Mouse (Mus musculus): ENCODE results near the gene Dzank1.

- TF ChIP-seq CTCF (IDR thresholded peaks at IDR 0.05; ENCODE audit: extremely low read depth, insufficient read depth, insufficient read length, insufficient replicate concordance), result no peak
- no peak for TF ChIP-seq POLR2A (IDR thresholded peaks at IDR 0.05; ENCODE audit: low read depth, low read length)
These were observed 76.8 kb downstream of the Dzank1 start for GRCm38 (mm10) chr2:144450378-144450777.

Measured in spleen, adult 2 months (tissue).